Mouse (Mus musculus): ENCODE data around the gene Samhd1.
A peak's percentile ranks its signal among the peaks of the same experiment; 100 is the strongest.

Samhd1 gene

DNA sequence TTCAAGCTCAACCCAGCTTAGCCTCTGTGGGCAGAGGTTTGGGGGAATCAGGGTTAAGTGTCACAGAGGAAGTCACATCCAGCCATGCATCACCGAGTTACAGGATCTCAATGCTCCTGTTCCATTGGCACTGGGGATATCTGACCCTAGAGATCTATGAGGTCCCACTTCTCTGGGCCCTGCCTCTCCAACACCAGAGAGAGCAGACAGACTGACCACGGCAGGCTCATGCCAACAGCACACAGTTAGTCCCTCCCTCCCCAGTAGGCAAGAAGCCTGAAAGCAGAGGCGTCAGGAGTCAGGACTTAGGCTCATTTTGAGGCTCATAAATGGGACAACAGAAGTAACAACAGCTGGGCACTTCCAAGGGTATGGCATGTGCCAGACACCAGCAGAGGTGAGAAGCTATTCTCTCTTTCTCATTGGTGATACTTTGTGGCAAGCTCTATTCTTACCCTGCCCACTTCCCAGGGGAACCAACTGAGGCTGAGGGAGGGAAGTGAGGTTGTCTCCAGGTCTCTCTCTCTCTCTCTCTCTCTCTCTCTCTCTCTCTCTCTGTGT is 65.2 kb downstream of the Samhd1 start:
- DNase-seq: no peak

GRCm38 (mm10) chr2:157069355-157069735 is 65.7 kb downstream of the Samhd1 start:
- peak in 1 of 2 experiments; percentile 56 for DNase-seq

- DNase-seq: no peak
These were observed 66.2 kb downstream of the Samhd1 start for GRCm38 (mm10) chr2:157068701-157069354.

DNA sequence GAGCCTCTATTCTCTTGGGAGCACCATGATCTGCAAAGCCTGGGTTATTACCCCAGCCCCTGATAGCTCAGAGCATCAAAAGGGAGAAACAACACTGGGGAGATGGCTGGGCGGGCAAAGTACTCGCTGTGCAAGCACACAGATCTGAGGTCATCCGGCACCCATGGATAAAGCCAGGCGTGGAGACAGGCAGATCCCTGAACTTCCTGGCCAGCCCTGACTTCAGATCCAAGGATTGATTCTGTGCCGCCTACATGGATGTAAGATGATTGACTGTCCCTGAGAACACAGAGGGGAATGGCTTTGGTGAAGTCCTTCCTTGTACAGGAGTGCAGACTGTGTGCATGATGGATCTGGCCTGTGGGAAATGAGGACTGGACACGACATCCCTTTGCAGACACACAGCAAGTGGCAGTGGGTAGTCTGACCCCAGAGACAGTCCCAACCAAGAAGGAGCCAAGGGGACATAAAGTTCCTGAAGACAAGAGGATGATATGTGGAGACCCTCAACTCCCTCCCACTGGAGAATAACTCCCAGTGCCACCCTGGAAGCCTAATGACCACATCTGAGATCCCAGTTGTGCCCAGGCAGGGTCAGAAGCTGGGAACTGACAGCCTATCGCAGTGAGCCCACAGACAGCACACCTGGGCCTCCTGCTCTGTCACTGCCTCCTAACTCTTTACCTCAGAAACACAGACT is 68.2 kb downstream of the Samhd1 start:
- DNase-seq: peak in 1 of 2 experiments; percentile 46

- DNase-seq: no peak
These were observed 69.2 kb downstream of the Samhd1 start for GRCm38 (mm10) chr2:157065879-157066226.

DNA sequence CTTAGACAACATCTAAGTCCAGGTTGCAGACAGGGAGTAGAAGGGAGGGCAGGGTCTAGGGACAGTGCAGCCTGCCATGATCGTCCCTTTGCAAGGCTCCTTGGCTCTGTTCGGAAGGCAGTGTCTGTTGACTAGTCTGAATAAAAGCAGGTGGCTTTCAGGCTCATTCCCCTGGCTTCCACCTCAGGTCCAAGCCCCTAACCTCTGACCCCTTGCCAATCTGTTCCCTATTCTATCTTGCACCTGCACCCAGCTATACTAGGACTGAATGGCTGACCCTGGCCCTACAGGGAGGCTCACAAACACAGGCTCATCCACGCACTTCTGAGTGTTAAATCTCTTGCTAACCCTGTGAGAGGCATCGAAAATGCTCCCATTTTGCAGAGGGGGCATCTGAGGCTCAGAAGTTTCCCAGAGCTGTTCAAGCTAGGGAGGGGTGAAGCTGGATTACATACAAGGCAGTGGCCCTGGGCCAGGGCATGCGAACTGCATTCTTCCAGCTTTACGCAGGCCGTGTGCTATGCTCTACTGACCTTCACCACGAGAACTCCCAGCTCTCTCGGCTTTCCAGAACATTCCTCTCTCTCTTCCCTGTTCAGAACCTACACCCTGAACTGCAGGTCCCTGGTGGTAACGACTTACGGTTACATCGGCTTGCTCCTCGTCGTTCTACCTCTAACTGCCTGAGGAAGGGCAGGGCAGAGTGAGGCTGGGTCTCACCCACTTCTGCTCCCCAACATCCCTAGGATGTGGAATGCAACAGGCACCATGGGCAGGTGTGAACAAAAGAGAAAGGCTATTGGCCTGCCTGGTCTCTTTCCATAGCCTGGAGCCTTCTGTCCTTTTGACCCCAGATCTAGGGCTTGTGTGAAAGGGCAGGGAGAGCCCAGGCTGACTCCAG is 69.8 kb downstream of the Samhd1 start:
- peak in 1 of 2 experiments; percentile 69 for DNase-seq

- peak in 1 of 2 experiments; percentile 49 for DNase-seq
These were observed 70.9 kb downstream of the Samhd1 start for GRCm38 (mm10) chr2:157064136-157064535.

DNA sequence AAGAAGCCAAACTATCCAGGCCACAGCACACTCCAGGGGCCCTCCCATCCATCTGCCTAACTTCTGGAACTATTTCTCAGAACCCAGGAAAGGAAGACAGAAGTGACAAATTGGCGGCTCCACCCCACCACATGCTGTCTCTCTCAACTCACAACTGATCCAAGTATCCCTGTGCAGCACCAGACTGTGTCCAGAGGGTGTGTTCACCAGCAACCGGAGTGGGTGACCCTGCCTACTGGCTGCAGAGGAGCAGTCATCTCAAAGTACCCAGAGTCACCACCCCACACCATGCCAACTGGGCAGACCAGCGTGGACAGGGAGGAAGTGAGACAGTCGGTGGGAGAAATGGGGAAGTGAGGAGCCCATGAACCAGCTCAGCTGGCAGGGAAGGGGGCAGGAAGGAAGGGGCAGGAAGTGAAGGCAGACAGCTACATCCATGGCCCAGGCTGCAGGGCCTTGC is 71.8 kb downstream of the Samhd1 start:
- peak; percentile 70 to 75 for DNase-seq

DNA sequence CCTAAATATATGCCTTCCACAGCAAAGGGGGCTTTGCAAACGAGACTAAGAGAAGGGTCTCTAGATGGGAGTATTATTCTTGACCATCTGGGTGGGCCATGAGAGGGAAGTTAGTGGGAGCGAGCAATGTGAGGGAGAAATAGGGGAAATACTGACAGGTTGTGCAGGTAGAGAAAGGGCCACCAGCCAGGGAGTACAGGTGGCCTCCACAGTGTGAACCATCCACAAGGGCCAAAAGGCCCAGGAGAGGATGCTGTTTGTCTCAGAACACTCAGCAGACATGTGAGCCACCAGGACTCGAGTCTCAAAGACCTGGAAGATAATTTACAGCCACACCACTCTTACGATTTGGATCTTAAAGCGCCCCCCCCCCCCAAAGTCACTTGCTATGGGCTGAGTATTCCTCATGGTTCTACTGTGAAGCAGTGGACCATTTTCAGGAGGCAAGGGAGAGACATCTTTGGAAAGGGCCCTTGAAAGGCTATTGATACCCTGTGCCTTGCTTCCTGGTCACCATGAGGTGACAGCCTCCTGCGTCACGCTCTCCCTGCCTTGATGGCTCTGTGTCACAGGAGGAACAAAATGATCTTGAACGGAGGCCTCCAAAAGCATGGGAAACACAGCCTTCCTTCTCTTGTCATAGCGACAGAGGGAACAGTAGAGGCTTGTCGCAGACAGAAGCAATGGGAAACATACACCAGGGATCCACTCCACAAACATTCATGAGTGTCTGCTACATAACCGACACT is 74.3 kb downstream of the Samhd1 start:
- DNase-seq: no peak

- DNase-seq: no peak
These were observed 75.0 kb downstream of the Samhd1 start for GRCm38 (mm10) chr2:157060037-157060436.

DNA sequence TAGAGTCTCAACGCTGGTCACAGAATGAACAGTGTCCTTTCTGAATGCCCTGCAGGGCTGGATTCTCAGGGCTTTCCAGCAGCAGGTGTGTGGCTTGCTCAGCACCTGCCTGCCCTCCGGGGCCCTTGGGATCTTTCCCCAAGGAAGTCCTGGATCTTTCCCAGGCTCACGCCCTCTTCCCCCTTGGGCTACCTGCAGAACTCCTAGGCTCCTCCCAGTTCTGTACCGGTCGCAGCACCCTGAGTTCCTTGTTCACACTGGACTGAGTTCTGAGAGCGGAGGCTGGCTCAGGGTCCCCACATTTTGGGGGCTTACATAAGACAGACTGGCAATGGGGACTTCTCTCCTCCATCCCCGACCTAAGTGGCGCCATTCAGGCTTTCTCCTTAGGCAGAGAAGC is 75.9 kb downstream of the Samhd1 start:
- no peak for DNase-seq

DNA sequence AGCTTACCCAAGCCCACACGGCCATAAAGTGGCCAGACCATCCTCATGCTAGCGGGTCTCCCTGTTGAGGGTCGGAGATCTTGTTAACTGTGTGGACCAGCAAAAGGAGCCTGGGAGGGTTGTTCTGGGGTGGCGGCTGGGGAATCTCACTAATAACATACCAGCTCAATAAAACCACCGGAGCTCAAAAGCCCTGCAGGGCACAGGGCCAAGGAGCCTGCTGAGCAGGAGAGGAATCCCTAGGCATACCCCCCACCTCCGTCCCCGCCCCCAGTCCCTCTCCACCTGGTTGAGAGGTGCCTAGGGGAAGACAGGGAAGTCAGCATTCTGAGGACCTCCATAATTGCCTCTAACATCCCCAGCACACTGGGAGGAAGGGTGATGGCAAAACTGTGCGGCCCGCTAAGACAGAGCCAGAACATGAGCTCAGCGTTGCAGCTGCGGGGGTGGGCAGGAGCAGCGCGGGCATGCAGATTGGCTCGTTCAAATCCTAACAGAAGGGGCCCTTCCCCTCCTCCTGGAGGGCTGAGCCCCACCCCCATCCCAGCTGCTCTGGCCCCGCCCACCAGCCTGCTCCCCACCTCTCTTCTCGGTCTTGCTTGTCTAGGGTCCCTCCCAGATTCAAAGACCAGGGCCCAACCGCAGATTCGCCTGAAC is 76.6 kb downstream of the Samhd1 start:
- DNase-seq: peak; percentile 55 to 67

- no peak for DNase-seq
These were observed 77.3 kb downstream of the Samhd1 start for GRCm38 (mm10) chr2:157057758-157058157.

DNA sequence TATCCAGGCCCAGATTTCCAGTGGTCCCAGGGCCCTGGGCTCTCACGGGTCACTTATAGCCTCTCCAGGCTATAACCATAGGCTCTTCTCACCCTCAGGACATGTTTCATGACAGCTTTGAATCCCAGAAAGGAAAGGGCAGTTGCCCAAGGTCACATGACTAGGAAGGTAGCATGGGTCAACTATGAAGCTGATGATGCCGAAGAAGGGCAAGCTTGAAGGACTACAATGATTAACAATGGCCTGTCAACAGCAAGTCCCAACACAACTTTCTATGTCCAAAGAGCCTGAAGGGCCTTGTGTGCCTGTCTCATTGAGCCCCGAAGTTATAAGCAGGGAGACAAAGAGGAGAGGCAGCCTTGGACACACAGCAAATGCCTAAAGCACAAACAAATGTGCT is 77.9 kb downstream of the Samhd1 start:
- DNase-seq: no peak

DNA sequence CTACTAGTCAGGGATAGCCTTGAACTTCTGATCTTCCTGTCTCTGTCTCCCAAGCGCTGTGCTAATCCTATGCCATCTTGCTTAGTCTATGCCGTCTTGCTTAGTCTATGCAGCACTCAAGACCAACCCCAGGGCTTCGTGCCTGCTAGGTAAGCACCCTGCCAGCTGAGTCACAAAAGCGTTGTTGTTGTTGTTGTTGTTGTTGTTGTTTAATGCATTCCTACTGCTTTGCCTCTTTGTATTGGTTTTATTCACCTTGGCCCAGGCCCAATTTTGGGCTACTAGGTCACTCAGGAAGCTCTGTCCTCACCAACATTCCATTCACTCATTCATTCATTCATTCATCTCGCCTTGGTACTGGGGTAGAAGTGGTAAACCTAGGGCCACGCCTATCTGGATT is 79.3 kb downstream of the Samhd1 start:
- peak in 1 of 2 experiments; percentile 2 for DNase-seq

GRCm38 (mm10) chr2:157054816-157055215 is 80.2 kb downstream of the Samhd1 start:
- DNase-seq: peak; percentile 40 to 59

- DNase-seq: peak; percentile 65 to 78
These were observed 80.8 kb downstream of the Samhd1 start for GRCm38 (mm10) chr2:157054297-157054696.

GRCm38 (mm10) chr2:157053787-157054186 is 81.3 kb downstream of the Samhd1 start:
- peak in 1 of 2 experiments; percentile 4 for DNase-seq

GRCm38 (mm10) chr2:157053124-157053523 is 81.9 kb downstream of the Samhd1 start:
- DNase-seq: peak in 1 of 2 experiments; percentile 2

DNA sequence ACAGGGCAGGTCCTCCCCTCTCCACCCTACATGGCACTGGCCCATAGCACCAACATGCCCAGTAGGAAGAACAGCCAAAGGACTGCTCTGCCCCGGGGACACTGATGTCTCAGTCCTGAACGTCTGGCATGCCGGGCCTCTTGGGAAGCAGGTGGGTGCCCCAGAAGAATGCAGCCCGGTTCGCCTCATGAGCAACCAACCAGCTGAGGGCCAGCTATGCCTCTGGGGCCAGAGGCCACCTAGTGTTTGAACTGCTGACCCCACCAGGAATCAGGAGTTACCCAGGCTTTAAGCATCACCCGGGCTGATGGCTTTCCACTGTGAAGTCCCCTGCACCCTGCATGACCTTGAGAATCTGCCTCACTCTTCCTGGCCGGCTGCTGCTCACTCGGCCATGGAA is 82.6 kb downstream of the Samhd1 start:
- DNase-seq: peak in 1 of 2 experiments; percentile 2

DNA sequence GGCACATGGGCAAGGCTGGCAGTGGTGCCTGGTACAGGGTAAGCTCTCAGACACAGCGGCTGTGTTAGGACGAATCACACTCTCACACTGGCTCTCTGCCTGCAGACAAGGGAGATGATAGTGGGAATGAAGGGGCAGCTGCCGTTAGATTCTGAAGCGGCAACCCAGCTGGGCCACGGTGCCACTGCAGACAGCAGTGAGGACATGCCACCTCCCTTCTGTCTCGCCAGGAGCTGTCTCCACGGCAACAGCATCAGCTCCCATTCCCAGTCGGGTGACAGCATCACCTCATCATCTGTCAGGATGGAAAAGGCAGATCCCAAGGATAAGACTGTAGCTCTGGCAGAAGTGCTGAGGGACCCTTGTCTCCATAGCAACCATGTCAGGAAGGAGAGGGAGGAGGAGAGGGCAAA is 85.2 kb downstream of the Samhd1 start:
- no peak for DNase-seq
